Mouse (Mus musculus): ENCODE results near the gene Ufsp2.

DNA sequence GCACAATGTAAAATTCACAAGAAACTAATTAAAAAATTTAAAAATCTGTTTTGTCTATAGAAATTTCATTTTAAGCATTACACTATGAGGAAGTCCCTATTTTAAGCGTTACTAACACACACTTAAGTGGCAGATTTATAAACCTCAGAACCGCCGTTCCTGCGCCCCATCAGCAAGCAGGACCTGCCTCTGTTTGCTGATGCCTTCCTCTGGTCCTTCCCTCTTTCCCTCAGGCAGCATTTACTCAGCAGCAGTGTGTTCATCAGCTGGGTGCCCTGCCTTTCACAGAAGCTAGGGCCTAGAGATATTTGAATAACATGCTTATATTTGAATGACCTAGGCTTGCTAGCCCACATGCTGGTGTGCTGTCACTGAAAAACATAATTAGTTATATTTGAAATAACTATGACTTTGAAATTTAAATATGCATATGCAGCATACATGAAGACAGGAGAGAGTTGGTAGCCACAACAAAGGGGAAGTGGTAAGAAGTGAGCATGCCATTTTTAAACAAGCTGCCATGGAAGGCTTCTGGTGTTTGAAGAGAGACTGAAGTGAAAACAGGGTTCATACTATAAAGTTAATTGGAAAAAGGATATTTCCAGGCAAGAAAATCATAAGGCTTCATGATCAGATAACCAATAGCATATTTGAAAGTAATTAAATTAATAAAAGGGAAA lies 15.4 kb downstream of the Ufsp2 start:
- TF ChIP-seq POLR2A (IDR thresholded peaks at IDR 0.05; ENCODE audit: low read depth, low read length) = no peak
- TF ChIP-seq CTCF (conservative IDR thresholded peaks at IDR 0.05; ENCODE audit: insufficient read depth, insufficient read length, low read depth, low read length) = no peak

Measured in kidney, adult 2 months (tissue).